Mouse (Mus musculus): Measurements from ENCODE around the gene Msrb3. TPM values are rescaled to one million over a fixed set of nuclear protein-coding genes. Genes with fewer than 3 reads are reported as not detected.

The Msrb3 gene
- 100 to 1,000 TPM; 115 to 149 (median 130) TPM for total RNA-seq (2022)

GRCm38 (mm10) chr10:120898785-120899762, at the start of gene Msrb3:
Msrb3 (minus strand) TSS chr10:120899101.
- peak; percentile 79 to 89 for DNase-seq (ENCODE audit: low spot score in 2 of 2)

- DNase-seq (ENCODE audit: low spot score in 2 of 2) = no peak
These were observed 49.6 kb upstream of the Msrb3 start for GRCm38 (mm10) chr10:120948461-120948860.

GRCm38 (mm10) chr10:120947842-120948241, 48.9 kb upstream of the Msrb3 start:
- no peak for DNase-seq (ENCODE audit: low spot score in 2 of 2)

GRCm38 (mm10) chr10:120946847-120947246, 47.9 kb upstream of the Msrb3 start:
- DNase-seq (ENCODE audit: low spot score in 2 of 2) = no peak

- DNase-seq (ENCODE audit: low spot score in 2 of 2) = no peak
These were observed 40.0 kb upstream of the Msrb3 start for GRCm38 (mm10) chr10:120938904-120939208.

DNA sequence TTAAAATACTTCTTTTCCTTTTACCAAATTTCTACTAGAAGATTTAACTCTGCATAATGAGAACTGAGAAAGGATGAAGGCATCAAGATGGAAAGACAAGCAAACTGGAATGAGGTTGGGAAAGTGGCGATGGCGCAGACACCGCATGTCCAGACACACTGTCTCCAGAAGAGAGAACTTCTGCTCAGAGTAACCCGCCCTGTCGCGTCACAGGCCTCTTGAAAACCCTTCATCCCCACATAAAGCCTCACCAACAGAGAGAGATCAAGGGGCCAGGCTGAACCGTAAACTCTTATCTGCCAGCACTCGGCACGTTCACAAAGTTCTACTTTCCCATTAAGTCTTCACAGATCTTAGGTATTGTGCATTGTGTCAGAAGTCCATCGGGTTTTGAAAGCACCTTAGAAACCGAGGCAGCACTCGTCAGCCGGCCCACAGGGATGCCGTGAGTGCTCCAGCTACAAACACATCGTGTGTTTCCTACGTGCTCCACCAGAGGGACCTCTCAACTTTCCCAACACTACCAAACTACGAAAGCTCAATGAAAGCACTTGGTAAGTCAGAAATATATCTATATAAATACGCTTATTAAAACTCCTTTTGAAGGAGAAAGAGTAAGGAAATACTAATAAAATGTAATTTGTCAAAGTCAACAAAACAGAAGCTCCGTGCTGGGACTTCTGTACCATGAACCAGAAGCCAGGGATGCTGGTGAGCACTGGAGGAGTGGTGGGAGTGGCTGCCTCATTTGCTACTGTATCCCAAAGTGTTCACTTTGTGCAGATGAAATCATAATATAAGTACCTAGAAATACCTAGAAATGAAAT, 39.4 kb upstream of the Msrb3 start:
- DNase-seq (ENCODE audit: low spot score in 2 of 2) = no peak

DNA sequence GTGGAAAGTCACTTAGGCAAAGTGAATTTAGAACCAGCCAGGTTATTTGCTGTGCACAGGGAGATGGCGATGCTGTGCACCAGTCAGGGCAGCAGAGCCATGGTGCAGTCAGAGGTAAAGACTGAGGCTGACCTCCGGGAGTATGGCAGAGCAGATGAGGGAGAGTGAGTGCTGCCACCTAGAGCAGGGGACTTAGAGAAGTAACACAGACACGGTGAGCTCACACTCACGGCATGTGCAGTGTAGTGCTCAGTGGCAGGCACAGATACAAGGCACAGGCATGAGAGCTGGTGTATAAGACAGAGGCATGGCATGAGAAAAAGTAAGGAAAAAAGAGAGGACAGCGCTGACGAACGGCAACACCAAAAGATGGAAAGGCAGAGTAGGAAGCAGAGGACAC, 30.6 kb upstream of the Msrb3 start:
- DNase-seq (ENCODE audit: low spot score in 2 of 2) = no peak

- no peak for DNase-seq (ENCODE audit: low spot score in 2 of 2)
These were observed 29.3 kb upstream of the Msrb3 start for GRCm38 (mm10) chr10:120928183-120928582.

DNA sequence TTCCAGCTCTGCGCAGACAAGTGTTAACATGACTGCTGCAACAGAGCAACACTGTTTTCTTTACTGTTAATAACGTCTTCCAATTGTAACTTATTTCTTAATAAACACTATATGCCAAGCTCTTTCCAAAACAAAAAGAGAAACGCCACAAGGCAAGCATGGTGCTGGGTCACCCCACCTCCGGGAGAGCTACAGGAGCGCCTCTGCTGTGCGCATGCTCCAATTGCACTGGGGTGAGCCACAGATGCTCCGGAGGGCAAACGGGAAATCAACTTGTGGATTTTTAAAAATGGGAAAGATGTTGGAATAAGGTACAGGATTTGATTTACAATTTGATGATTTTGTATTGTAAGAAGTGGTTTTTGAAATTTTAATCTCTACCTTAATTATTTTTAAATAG, 27.3 kb upstream of the Msrb3 start:
- DNase-seq (ENCODE audit: low spot score in 2 of 2) = no peak

DNA sequence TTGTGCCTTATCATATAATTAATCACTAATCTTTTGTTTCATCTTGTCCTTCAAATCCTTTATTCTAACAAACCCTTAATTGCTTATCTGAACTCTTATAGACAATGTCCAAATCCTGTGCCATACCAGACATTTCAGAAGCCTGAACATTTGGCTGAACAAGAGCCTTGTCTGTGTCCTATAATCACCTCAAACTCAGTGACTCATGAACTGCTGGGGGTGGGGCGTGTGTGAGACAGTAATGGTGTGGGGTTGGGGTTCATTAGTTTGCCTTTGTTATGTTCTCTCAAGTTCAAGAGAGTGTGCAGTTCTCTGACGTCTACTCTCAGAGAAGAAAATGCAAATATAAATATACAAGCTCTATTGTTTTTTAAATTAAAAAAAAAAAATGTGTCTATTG, 22.6 kb upstream of the Msrb3 start:
- no peak for DNase-seq (ENCODE audit: low spot score in 2 of 2)

DNA sequence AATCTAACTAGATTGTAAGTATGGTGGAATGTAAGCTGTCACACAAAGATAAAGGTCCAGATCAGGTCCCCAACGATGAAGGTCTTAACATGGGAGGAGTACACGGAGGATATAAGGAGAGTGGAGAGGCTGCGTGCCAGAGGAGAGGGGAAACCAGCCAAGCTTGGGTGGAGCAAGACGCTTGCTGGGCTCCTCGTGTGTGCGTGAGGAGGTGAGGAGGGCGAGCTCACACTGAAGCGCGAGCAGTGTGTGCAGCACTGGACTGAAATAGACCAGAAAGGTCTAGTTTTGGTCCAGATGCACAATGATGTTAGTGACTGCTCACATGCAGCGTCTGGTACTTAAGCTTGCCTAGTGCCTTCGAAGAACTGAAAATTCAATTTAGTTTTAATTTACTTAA, 21.7 kb upstream of the Msrb3 start:
- no peak for DNase-seq (ENCODE audit: low spot score in 2 of 2)

GRCm38 (mm10) chr10:120916250-120916649, 17.3 kb upstream of the Msrb3 start:
- DNase-seq (ENCODE audit: low spot score in 2 of 2) = no peak

DNA sequence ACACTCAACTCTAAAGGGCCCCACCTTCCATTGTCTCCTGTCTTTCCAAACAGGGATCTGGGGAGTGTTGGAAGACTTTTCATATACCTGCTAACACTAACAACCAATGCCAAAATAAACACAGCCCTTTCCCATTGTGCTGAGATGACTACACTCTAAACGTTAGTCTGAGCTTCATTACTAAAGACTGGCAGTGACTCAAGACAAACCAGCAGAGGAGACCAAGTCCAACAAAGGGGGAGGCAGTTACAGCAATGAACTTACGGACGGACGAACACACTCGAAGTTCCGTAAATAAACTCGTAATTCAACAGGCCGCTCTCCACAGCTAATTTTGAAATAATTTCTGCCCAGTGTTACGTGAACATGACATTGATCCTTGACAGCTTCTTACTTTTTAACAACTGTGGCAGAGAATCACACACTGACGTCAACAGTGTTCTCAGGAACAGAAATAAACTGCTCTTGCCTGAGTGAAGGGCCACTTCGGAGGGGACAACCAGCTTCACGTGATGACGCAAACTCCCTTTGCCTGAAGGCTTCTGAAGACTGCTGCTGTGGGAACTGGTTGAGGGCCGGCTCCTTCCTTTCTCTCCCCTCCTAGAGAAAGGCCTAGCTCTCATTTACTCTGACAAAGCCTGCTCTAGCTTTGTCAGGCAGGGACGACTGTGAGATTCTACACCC, 16.2 kb upstream of the Msrb3 start:
- DNase-seq (ENCODE audit: low spot score in 2 of 2) = no peak

GRCm38 (mm10) chr10:120914286-120914685, 15.4 kb upstream of the Msrb3 start:
- no peak for DNase-seq (ENCODE audit: low spot score in 2 of 2)

GRCm38 (mm10) chr10:120913796-120914195, 14.9 kb upstream of the Msrb3 start:
- no peak for DNase-seq (ENCODE audit: low spot score in 2 of 2)

GRCm38 (mm10) chr10:120911971-120912370, 13.1 kb upstream of the Msrb3 start:
- DNase-seq (ENCODE audit: low spot score in 2 of 2) = no peak

- no peak for DNase-seq (ENCODE audit: low spot score in 2 of 2)
These were observed 10.1 kb upstream of the Msrb3 start for GRCm38 (mm10) chr10:120908776-120909574.

GRCm38 (mm10) chr10:120904676-120905075, 5.8 kb upstream of the Msrb3 start:
- DNase-seq (ENCODE audit: low spot score in 2 of 2) = no peak

DNA sequence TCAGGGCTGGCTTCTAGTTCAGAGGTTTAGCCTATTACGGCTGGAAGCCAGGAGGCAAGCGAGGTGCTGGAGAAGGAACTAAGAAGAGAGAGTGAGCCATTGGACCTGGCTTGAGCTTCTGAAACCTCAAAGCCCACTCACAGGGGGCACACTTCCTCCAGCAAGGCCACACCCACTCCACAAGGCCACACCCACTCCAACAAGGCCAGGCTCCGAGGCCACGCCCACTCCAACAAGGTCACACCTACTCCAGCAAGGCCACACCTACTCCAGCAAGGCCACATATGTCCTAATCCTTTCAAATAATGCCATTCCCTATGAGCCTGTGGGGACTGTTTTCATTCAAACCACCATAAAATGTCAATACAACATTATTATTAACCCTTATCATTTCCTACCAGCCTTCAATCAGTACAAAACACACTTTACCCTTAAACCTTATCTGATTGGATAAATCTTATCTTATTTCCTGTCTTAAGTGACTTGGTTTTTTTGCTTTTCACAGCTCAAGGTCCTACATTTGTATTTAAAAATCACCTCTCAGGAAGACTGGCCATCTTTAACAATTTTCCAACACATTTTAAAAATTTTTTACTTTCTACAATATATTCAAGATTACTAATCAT, 5.1 kb upstream of the Msrb3 start:
- no peak for DNase-seq (ENCODE audit: low spot score in 2 of 2)

GRCm38 (mm10) chr10:120901746-120902145, 2.8 kb upstream of the Msrb3 start:
- no peak for DNase-seq (ENCODE audit: low spot score in 2 of 2)

DNA sequence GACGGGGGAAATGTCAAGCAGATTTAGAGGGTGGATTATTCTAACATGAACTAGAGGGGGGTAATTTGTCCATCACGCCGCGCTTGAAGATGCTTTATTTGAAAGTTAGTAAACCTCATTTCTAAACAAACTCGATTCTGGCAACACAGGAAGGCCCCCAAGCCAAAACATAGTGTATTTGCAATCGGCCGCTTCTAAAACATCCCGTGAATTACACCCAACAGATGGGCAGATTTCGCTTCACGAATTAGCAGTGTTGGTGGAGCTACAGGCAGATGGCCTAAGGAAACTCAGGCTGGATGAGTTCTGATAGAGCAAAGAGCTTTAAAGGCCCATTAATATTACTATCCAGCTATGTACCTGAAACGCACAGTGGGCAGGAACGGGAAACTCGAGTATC, 1.2 kb upstream of the Msrb3 start:
- no peak for DNase-seq (ENCODE audit: low spot score in 2 of 2)
